Mouse (Mus musculus): ENCODE measurements around the gene Osr1. TPM values are rescaled to one million over a fixed set of nuclear protein-coding genes. Genes with fewer than 3 reads are reported as not detected.

Osr1 gene
- 0.49 TPM for polyA plus RNA-seq (2014; fragmentation: Illumina TruSeq; extraction: RNeasy Lipid Tissue Mini Kit (QIAGEN cat#74804); ENCODE audit: low read depth, low replicate concordance)

GRCm38 (mm10) chr12:9569971-9570370 lies at the start of gene Osr1:
Osr1 (plus strand) TSS chr12:9570116.

